Mouse (Mus musculus) CD4-positive helper T cell, adult 2 months (primary cell): ENCODE results near the gene Rpp25.

Experiments used
- DNase-seq: peaks from one replicate; pipeline ENCODE4 v3.0.0-alpha.2; 2012; ENCODE audit warnings: low read depth, missing footprints, low spot score

Rpp25 gene

GRCm38 (mm10) chr9:57521056-57521911, 17.5 kb downstream of the Rpp25 start, which contains the start of gene Cox5a:
Cox5a (plus strand) TSS chr9:57521274.
- DNase-seq = peak; percentile 93

GRCm38 (mm10) chr9:57522114-57522860, 18.5 kb downstream of the Rpp25 start:
- peak; percentile 21 for DNase-seq

GRCm38 (mm10) chr9:57522861-57523246, 19.0 kb downstream of the Rpp25 start:
- DNase-seq = no peak

GRCm38 (mm10) chr9:57523754-57524153, 19.9 kb downstream of the Rpp25 start:
- DNase-seq = peak; percentile 79

- peak; percentile 44 for DNase-seq
These were observed 20.6 kb downstream of the Rpp25 start for GRCm38 (mm10) chr9:57524439-57524838.

GRCm38 (mm10) chr9:57525516-57525915, 21.7 kb downstream of the Rpp25 start:
- DNase-seq = no peak

- no peak for DNase-seq
These were observed 22.6 kb downstream of the Rpp25 start for GRCm38 (mm10) chr9:57526435-57526834.

GRCm38 (mm10) chr9:57531946-57532345, 28.1 kb downstream of the Rpp25 start:
- no peak for DNase-seq

GRCm38 (mm10) chr9:57536362-57536761, 32.5 kb downstream of the Rpp25 start:
- no peak for DNase-seq

GRCm38 (mm10) chr9:57537044-57537727, 33.4 kb downstream of the Rpp25 start, which contains the start of gene Fam219b:
Fam219b (plus strand) TSS chr9:57537528.
- peak; percentile 89 for DNase-seq

- DNase-seq = no peak
These were observed 33.9 kb downstream of the Rpp25 start for GRCm38 (mm10) chr9:57537728-57538181.

- DNase-seq = no peak
These were observed 35.7 kb downstream of the Rpp25 start for GRCm38 (mm10) chr9:57539550-57539949.

- DNase-seq = peak; percentile 64
These were observed 37.5 kb downstream of the Rpp25 start for GRCm38 (mm10) chr9:57541312-57541711.

GRCm38 (mm10) chr9:57543951-57544350, 40.1 kb downstream of the Rpp25 start:
- no peak for DNase-seq

- DNase-seq = no peak
These were observed 43.5 kb downstream of the Rpp25 start for GRCm38 (mm10) chr9:57547287-57547686.

GRCm38 (mm10) chr9:57547869-57548268, 44.0 kb downstream of the Rpp25 start:
- no peak for DNase-seq

- DNase-seq = no peak
These were observed 45.4 kb downstream of the Rpp25 start for GRCm38 (mm10) chr9:57549186-57549585.

- no peak for DNase-seq
These were observed 46.5 kb downstream of the Rpp25 start for GRCm38 (mm10) chr9:57550126-57550862.

- peak; percentile 39 for DNase-seq
These were observed 48.5 kb downstream of the Rpp25 start, which contains the start of gene Mpi for GRCm38 (mm10) chr9:57552139-57552887. Mpi (minus strand) TSS chr9:57552763.

GRCm38 (mm10) chr9:57553119-57553518, 49.3 kb downstream of the Rpp25 start:
- no peak for DNase-seq
